Mouse (Mus musculus) cerebellum, postnatal 4 days (tissue): ENCODE measurements around the gene Fam69a.
"Not testable (repeated sequence)": the region's sequence is repeated elsewhere in the genome, so short reads cannot be mapped to it uniquely, and the experiment has no call there.

ENCODE experiments used
- DNase-seq, 2 experiments: peaks; one replicate each; pipeline ENCODE4 v3.0.0; 2022; ENCODE audit warnings: low spot score in 2 of 2, mixed read lengths in 1 of 2

Gene Fam69a

GRCm38 (mm10) chr5:107986967-107987834 lies at the start of gene Fam69a:
Fam69a (minus strand) TSS chr5:107987085.
- peak; percentile 79 to 88 for DNase-seq

DNA sequence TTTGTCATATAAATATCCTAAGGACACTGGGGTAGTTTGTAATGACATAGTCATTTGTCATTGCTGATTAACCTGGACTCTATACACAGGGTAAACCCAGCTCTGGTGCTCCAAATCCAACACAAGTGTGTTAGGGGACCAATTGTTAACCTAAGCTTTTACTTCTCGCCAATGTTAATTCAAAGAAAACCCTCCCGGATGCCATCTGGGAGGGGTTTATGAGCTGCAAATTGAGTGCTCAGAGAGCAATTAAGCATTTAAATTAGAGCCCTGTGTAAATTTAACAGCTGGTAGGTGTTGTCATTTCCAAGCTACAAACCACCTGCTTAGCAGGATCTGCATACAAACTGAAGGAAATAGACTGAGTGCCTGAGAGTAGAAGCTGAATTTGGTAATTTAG lies 48.6 kb upstream of the Fam69a start:
- DNase-seq: no peak

GRCm38 (mm10) chr5:108034194-108034593 lies 47.3 kb upstream of the Fam69a start:
- DNase-seq: no peak

DNA sequence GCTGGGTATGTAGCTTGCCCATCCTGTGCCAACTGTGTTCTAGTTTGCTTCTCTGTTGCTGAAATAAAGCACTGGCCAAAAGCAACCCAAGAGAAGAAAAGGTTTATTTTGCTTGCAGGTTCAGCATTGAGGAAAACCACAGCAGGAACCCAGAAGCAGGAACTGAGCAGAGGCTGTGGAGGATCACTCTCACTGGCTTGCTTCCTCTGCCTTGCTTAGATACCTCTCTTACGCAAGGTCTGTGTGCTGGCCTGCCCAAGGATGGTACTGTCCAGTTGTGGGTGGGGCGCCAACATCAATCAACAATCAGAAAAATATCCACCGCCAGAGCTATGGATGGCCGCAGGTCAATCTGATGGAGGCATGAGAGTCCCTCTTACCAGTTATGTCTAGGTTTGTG lies 44.4 kb upstream of the Fam69a start:
- DNase-seq: no peak

DNA sequence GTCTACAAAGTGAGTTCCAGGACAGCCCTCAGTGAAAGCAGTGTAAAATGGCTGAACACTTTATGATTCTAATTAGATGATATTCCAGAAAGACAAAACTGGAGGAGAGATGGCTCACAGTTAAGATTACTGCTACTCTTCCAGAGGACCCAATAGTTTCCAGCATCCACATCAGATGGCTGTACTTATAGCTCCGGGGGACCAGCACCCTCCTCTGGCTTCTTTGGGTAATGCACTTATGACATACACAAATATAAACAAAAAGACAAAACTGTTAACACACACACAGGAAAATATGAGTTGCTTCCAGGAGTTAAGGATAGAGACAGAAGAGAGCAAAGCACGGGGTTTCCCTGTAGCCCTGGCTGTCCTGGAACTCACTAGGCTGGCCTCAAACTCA lies 43.1 kb upstream of the Fam69a start:
- DNase-seq: no peak

- not testable (repeated sequence) for DNase-seq
Measured at GRCm38 (mm10) chr5:108028797-108029536, 42.1 kb upstream of the Fam69a start.

- no peak for DNase-seq
Measured at GRCm38 (mm10) chr5:108028230-108028629, 41.3 kb upstream of the Fam69a start.

DNA sequence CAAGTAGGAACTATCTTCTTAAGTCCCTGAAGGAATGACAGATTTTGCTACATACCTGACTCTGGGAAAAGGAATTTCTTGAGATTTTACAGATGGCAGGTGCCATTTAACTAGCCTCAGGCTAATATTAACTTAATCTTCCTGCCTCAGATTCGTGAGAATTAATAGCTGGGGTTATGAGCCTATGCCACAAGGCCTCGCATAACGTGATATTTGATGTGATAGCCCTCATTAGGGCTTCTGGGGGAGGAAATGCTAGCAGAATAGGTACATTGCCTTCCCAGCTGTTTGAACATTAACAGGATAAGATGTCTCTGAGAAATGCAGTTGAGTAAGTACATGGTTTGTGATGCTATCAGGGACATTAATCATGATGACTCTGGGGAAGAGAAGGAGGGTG lies 34.5 kb upstream of the Fam69a start:
- no peak for DNase-seq

GRCm38 (mm10) chr5:108019367-108019766 lies 32.5 kb upstream of the Fam69a start:
- DNase-seq: no peak

DNA sequence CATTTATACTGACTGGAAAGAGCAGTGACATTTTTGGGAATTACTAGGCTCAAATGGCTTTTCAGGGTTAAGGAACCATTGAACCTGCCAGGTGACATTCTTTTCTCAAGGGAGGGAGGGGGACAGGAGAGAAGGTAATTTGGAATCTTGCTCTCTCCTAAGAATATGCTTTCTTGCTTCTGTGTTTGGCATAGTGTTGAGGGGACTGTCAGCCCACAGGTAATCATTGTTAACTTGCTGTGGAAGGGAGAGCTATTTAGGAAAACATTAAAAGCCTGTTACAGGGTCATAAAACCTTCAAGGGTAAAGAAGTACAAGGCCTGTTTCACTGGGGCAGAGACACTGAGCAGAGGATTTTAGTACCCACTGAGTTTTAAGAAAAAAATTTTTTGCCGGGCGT lies 30.3 kb upstream of the Fam69a start:
- DNase-seq: no peak

GRCm38 (mm10) chr5:108015422-108015821 lies 28.5 kb upstream of the Fam69a start:
- DNase-seq: no peak

DNA sequence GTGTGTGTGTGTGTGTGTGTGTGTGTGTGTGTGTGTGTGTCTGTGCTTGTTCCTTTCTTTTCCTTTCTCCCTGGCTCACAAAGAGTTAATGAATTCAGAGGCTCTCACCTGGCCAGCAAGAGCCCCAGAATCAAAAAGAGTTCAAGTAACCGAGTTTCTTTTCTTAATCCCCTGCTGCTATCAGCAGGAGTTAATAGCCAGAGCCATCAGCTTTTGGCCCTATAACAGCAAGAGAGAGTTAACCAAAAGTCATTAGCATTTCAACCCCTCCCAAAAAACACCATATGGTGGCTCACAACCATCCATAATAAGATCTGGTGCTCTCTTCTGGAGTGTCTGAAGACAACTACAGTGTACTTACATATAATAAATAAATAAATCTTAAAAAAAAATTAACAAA lies 27.3 kb upstream of the Fam69a start:
- DNase-seq: no peak

- DNase-seq: no peak
Measured at GRCm38 (mm10) chr5:108009721-108010120, 22.8 kb upstream of the Fam69a start.

- no peak for DNase-seq
Measured at GRCm38 (mm10) chr5:108005134-108005533, 18.2 kb upstream of the Fam69a start.

GRCm38 (mm10) chr5:108002734-108003133 lies 15.8 kb upstream of the Fam69a start:
- no peak for DNase-seq

DNA sequence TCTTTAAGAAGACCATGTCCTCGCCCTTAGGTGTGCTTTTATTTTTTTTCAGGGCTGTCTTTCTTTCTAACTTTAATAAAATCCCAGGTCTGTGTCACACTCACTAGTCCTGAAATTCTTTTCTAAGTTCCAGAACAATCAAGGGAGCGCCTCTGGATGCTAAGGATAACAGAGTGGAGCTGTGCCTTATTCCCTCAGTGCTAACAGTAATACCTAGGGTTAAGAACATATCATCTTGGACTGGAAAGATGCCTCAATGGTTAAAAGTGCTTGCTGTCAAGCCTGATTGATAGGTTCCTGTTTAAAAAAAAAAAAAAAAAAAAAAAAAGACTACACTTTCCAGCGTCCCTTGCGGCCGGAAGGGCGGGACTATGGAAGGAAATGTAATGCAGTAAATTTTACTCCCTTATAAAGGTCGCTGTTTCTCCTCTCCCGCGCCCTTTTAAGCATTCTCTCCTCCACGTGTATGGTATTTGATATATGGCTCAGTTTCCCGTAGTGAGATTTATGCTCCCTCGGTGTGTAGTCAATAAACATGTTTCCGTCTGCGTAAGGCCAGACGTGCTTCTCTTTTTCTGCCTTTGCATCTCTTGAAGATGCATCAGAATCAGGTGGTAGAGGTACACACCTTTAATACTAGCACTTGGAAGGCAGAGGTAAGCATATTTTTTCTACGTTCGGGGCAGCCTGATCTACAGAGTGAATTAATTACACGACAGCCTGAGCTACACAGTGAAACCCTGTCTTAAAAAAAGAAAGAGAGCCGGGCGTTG lies 14.1 kb upstream of the Fam69a start:
- DNase-seq: peak in 1 of 2 experiments; percentile 16

DNA sequence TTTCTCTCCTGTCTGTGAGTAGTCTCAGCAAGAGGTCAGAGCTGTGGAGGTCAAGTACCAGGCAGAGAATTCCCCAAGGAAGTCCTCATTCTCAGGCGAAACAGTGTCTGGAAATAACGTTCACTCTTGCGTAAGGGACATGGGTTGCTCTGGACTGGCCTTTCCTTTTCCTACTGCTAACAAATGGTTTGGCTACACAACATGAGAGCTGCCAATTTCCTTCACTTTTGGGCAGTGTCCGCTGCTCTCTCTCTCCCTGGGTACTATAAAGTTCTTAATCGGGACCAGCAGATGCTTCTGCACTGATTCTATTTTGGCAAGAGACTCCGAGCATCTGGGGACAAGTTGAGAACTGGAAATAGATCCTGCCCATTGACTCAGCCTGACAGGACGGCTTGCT lies 10.8 kb upstream of the Fam69a start:
- no peak for DNase-seq

DNA sequence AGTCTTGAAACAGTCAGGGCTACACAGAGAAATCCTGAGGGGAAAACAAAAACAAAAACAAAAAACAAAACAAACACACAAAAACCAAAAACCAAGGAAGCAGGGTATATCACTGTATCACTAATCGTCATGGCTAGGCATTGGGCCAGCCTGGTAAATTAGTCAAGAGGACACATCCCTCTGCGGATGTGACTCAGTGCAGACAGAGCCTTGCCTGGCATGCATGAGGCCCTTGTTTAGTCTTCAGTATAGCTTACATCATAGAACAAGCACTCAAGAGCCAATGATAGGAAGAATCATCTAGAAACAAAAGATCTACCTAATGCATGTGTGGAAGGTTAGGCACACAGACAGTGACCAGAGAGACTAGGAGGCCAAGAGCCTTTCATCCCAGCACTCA lies 9.1 kb upstream of the Fam69a start:
- no peak for DNase-seq

- DNase-seq: no peak
Measured at GRCm38 (mm10) chr5:107987835-107988251, 958 bp upstream of the Fam69a start.

- peak; percentile 28 to 59 for DNase-seq
Measured at GRCm38 (mm10) chr5:107986255-107986966, 474 bp downstream of the Fam69a start.

DNA sequence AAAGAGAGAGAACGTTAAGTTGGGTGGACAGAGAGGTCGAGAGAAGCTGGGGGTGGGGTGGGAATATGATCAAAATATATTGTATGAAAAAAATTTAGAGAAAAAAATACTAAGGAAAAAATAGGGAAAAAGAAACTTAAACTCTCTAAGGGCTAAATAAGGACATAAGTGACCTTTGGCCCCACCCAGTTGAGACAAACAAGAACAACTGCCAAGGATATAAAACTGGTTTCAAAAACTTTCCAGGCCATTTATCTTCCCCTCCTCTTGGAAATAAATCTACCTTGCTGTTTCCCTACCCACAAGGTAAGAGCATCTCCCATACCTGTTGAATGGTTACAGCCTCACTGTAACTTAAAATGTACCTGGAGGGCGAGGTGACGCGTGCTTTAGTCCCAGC lies 2.9 kb downstream of the Fam69a start:
- DNase-seq: no peak

DNA sequence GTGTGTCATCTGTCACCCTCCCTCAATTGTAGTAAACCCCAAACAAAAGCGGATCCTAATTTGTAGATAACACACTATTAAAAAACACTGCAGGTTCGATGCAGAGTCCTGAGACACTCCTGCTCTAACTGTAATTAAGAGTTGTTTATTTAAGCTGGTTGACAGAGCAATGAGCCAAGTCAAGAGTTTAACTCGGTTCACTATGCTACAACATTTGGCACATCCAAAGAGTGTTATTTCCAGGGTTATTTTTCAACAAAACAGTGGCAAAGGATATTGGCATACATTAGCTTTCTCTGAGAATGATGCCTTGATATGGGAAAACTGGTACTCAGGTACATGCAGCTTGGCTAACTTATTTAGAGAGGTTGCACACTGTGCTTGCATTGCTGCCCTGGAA lies 4.9 kb downstream of the Fam69a start:
- no peak for DNase-seq
